Mouse (Mus musculus) intestine, embryonic 16.5 days (tissue): ENCODE data around the gene Plagl1. TPM values are rescaled to one million over a fixed set of nuclear protein-coding genes. Genes with fewer than 3 reads are reported as not detected.

Experiments used
- ATAC-seq: fragments of 200-750 bp; cut with Nextera tagmentation; 2 replicates; pipeline ENCODE4 v1.8.0; 2017; ENCODE audit warnings: moderate TSS enrichment, moderate library complexity
- H3K27ac ChIP-seq: fragments of 300-500 bp; sonication (generic); 2 replicates; pipeline ENCODE4 v1.5.1; 2014; ENCODE audit warnings: mild to moderate bottlenecking, low read length
- H3K27me3 ChIP-seq: fragments of 300-500 bp; sonication (generic); replicated peaks from 2 replicates; pipeline ENCODE4 v1.6.1; 2014; ENCODE audit warnings: low read length, control low read depth, mixed read lengths; ENCODE audit not compliant: control insufficient read depth, insufficient read depth
- H3K36me3 ChIP-seq: fragments of 300-500 bp; sonication (generic); 2 replicates; pipeline ENCODE4 v1.6.1; 2014; ENCODE audit warnings: low read length, control low read depth; ENCODE audit not compliant: control insufficient read depth, insufficient read depth
- H3K4me1 ChIP-seq: fragments of 300-500 bp; sonication (generic); 2 replicates; pipeline ENCODE4 v1.6.1; 2014; ENCODE audit warnings: low read length, control low read depth, mixed read lengths; ENCODE audit not compliant: control insufficient read depth, insufficient read depth
- H3K4me2 ChIP-seq: fragments of 300-500 bp; sonication (generic); 2 replicates; pipeline ENCODE4 v1.6.1; 2014; ENCODE audit warnings: low read depth, low read length, control low read depth
- H3K4me3 ChIP-seq: fragments of 300-500 bp; sonication (generic); 2 replicates; pipeline ENCODE4 v1.5.1; 2014; ENCODE audit warnings: mild to moderate bottlenecking, low read length
- H3K9ac ChIP-seq: fragments of 300-500 bp; sonication (generic); 2 replicates; pipeline ENCODE4 v1.6.1; 2014; ENCODE audit warnings: low read depth, low read length
- H3K9me3 ChIP-seq: fragments of 300-500 bp; sonication (generic); 2 replicates; pipeline ENCODE4 v1.6.1; 2016; ENCODE audit warnings: low read length, control low read depth; ENCODE audit not compliant: control insufficient read depth
- WGBS: fragments of 180-500 bp; shearing (Covaris S2); extraction: QIAGEN DNeasy Blood & Tissue Kit; methylation state at CpG from one replicate; pipeline ENCODE4 v1.1.7; 2014; 5-methylcytosine and 5-hydroxymethylcytosine counted together
- polyA plus RNA-seq: library from polyadenylated mRNA; unstranded; fragments of >200 nt; fragmentation: Nextera tagmentation; extraction: Ambion mirVana; gene quantifications from 2 replicates; pipeline ENCODE4 v1.2.1, GENCODE M21; 2015

Gene Plagl1
- polyA plus RNA-seq, 1 experiment from 2014 or later: 113 TPM

GRCm38 (mm10) chr10:13172798-13173221 lies 112.5 kb downstream of the Plagl1 start:
- H3K36me3 ChIP-seq: no peaks in the 10 kb centered on the region
- ATAC-seq: peak; percentile 56; the same call in 1 of the 2 replicates
- no peaks in the 10 kb centered on the region for H3K9me3 ChIP-seq
- no peak overlapping the region for H3K4me2 ChIP-seq
- 35% methylated on average over 10 of the region's 10 CpGs for WGBS
- no peak overlapping the region for H3K4me3 ChIP-seq
- H3K27ac ChIP-seq: peak overlapping the region; percentile 3; the same call in 1 of the 2 replicates
- H3K27me3 ChIP-seq: no peaks in the 10 kb centered on the region
- H3K9ac ChIP-seq: no peak overlapping the region
- peaks cover 16% of the 10 kb centered on the region for H3K4me1 ChIP-seq

DNA sequence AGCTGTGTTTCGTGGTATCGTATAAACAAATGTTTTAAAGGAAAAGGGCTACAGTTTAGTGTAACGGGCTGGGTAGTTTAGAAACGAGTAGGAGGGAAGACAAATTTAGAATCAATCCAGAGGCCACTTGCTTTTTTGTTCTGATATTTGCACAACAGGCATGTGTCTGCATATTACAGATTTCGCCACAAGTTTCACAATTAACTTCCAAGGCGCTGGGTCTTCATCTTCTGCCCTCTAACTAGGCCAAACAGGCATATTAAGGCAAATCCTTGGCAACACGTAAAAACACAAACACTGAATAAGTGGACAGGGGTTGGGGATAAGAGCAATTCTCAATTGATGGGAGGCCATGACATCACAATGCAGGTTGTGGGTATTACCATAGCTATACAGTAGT lies 115.6 kb downstream of the Plagl1 start:
- H3K4me3 ChIP-seq: no peak overlapping the region
- ATAC-seq: no peak
- peaks cover 8% of the 10 kb centered on the region for H3K4me1 ChIP-seq
- no peak overlapping the region for H3K4me2 ChIP-seq
- H3K9ac ChIP-seq: no peak overlapping the region
- no peaks in the 10 kb centered on the region for H3K9me3 ChIP-seq
- 74% methylated on average over 7 of the region's 7 CpGs for WGBS
- H3K36me3 ChIP-seq: peaks cover 7% of the 10 kb centered on the region
- H3K27ac ChIP-seq: no peak overlapping the region
- H3K27me3 ChIP-seq: no peaks in the 10 kb centered on the region

DNA sequence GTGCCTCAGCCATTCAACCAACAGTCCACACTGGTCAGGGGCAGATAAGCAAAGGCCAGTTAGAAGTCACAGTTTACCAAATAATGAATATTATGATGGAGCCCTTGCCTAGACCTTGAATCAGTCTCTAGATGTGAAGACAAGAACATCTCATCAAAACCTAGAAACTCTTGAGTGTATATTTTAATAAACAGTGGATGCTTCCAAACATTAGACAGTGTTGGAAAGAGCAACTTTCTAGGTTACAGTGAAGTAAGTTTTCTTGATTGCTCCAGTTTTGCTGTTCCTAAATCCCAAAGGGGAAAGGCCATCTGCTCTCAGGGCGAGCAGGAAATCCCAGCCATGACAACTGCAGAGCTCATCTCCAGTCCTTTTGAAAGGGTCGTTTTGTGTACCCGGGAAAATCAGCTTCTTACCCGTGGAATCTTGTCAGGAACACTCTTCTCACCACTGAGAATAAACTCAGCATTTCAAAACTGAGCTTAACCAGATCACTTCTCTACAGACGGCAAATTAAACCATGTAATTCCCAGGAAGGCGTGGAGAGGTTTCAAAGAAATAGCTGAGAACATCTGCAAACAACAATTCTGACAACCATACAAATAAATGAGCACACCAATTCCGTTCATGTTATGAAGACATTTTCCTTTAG lies 117.8 kb downstream of the Plagl1 start, which contains the start of gene Zc2hc1b:
Gene Zc2hc1b (minus strand): TSS at position 51 of the 652 bp plus-strand sequence.
- 50% methylated on average over 7 of the region's 7 CpGs for WGBS
- Histone ChIP-seq H3K4me3 (no peak within 1 kb of the TSS), H3K4me1 (no peaks in the 10 kb centered on the region), H3K27me3 (no peaks in the 10 kb centered on the region), H3K4me2 (no peak within 1 kb of the TSS), H3K9me3 (no peaks in the 10 kb centered on the region), H3K27ac (peak within 1 kb of the TSS; percentile 34; the same call in 1 of the 2 replicates), H3K36me3 (peaks cover 15% of the 10 kb centered on the region), H3K9ac (no peak within 1 kb of the TSS)
- no peak for ATAC-seq

DNA sequence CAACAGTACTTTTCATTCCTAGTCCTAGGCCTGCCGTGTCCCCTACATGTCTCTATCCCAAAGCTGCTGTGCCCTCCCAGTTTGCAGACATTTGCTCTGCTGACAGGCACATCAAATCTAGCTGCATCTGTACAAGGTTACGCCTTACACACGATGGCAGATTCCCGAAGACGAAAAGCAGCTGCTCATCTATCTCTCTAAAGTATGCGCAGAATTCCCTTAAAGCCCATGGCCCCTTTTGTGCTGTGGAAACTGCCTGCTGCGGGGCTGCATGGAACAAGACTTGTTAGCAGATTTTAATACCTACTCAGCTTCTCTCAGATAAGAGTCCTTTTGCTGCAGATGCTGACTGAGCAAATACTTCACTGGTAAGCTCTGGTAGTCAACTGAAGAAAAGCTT lies 119.9 kb downstream of the Plagl1 start:
- Histone ChIP-seq H3K4me2 (no peak overlapping the region), H3K36me3 (peaks cover 18% of the 10 kb centered on the region), H3K27ac (no peak overlapping the region), H3K4me3 (no peak overlapping the region), H3K4me1 (no peaks in the 10 kb centered on the region), H3K9me3 (no peaks in the 10 kb centered on the region), H3K27me3 (no peaks in the 10 kb centered on the region), H3K9ac (no peak overlapping the region)
- 63% methylated on average over 7 of the region's 7 CpGs for WGBS
- no peak for ATAC-seq

Other genes with a start within 250 kb of the Plagl1 start
- 31.2 and 37.4 TPM in 2 replicates for gene Utrn, start 191.1 kb upstream of the Plagl1 start, polyA plus RNA-seq
- 1.1 and 1.6 TPM in 2 replicates for gene Stx11, start 96.2 kb upstream of the Plagl1 start, polyA plus RNA-seq
- 30.8 and 35.0 TPM in 2 replicates for gene Sf3b5, start 55.2 kb upstream of the Plagl1 start, polyA plus RNA-seq
- not detected in 2 replicates for gene Zc2hc1b, start 117.5 kb downstream of the Plagl1 start, polyA plus RNA-seq
- 69.2 and 74.4 TPM in 2 replicates for gene Ltv1, start 132.7 kb downstream of the Plagl1 start, polyA plus RNA-seq